Mouse (Mus musculus): ENCODE data around the gene Praf2. TPM values are rescaled to one million over a fixed set of nuclear protein-coding genes. Genes with fewer than 3 reads are reported as not detected.

Praf2 gene
- total RNA-seq, 2 experiments from 2014 or later = 100 to 109 TPM

- peak in 1 of 2 experiments; percentile 70 for DNase-seq (ENCODE audit: extremely low spot score in 1 of 2, low spot score in 1 of 2)
Observed at GRCm38 (mm10) chrX:7776329-7777082, 48.3 kb downstream of the Praf2 start.

DNA sequence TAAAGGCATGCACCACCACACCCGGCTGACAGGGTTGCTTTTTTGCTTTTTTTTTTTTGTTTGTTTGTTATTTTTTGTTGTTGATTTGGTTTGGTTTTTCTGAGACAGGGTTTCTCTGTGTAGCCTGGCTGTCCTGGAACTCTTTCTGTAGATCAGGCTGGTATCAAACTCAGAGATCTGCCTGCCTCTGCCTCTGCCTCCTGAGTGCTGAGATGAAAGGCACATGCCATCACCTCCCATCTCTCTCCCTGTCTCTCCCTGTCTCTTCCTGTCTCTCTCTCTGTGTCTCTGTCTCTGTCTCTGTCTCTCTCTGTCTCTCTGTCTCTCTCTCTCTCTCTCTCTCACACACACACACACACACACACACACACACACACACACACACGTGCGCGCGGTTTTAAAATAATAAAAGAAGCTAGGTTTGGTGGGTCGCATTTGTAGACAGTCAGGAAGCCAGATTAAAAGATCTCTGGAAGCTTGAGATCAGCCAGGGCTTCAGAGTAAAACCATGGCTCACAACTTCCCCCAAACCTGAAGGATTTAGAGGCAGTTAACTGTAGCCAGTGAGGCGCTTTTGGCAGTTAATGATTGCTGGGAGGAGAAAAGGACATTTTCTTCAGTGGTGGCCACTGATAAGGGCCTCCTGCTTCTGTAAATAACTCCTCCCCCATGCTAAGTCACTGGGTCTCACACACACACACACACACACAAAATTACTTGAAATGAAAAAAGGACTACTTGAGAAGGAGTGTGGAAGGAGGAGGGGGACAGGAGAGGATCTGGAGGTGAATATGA, 50.4 kb downstream of the Praf2 start:
- no peak for DNase-seq (ENCODE audit: extremely low spot score in 1 of 2, low spot score in 1 of 2)

- no peak for DNase-seq (ENCODE audit: extremely low spot score in 1 of 2, low spot score in 1 of 2)
Observed at GRCm38 (mm10) chrX:7779294-7779693, 51.1 kb downstream of the Praf2 start.

Other genes starting within 250 kb of the Praf2 start
- gene Foxp3, start 154.8 kb upstream of the Praf2 start, total RNA-seq (2021) = under 1 TPM in 1 of 2 experiments, not detected in 1; 0.21 TPM
- 10 to 100 TPM; 17.4 to 17.8 TPM for gene Ppp1r3f, start 154.2 kb upstream of the Praf2 start, total RNA-seq (2021)
- 10 to 100 TPM; 20.9 to 25.2 TPM for gene Ccdc22, start 122.9 kb upstream of the Praf2 start, total RNA-seq (2021)
- gene Cacna1f, start 121.4 kb upstream of the Praf2 start, total RNA-seq (2021) = not detected
- 1,000 to 10,000 TPM; 1,873 to 2,127 TPM for gene Syp, start 90.0 kb upstream of the Praf2 start, total RNA-seq (2021)
- gene Prickle3, start 71.2 kb upstream of the Praf2 start, total RNA-seq (2021) = under 1 TPM; 0.57 to 0.82 TPM
- 1 to 10 TPM; 5.0 to 6.2 TPM for gene Plp2, start 57.0 kb upstream of the Praf2 start, total RNA-seq (2021)
- gene Magix, start 47.2 kb upstream of the Praf2 start, total RNA-seq (2021) = under 1 TPM; 0.17 to 0.77 TPM
- 10 to 100 TPM; 35.7 to 36.5 TPM for gene Gpkow, start 31.3 kb upstream of the Praf2 start, total RNA-seq (2021)
- gene Wdr45, start 14.1 kb upstream of the Praf2 start, total RNA-seq (2021) = 10 to 100 TPM; 51.1 to 55.2 TPM
- gene Gm45208, start 6.2 kb upstream of the Praf2 start, total RNA-seq (2021) = not detected
- gene Ccdc120, start 22.5 kb downstream of the Praf2 start, total RNA-seq (2021) = 10 to 100 TPM; 17.0 to 20.9 TPM
- gene Tfe3, start 34.1 kb downstream of the Praf2 start, total RNA-seq (2021) = 10 to 100 TPM; 28.7 to 33.5 TPM
- 100 to 1,000 TPM in 1 of 2 experiments, 10 to 100 TPM in 1; 87.8 to 116 TPM for gene Gripap1, start 61.3 kb downstream of the Praf2 start, total RNA-seq (2021)
- gene Kcnd1, start 93.8 kb downstream of the Praf2 start, total RNA-seq (2021) = 1 to 10 TPM; 8.0 to 9.5 TPM
- 10 to 100 TPM; 75.8 to 85.3 TPM for gene Otud5, start 112.9 kb downstream of the Praf2 start, total RNA-seq (2021)
- gene Pim2, start 149.8 kb downstream of the Praf2 start, total RNA-seq (2021) = 10 to 100 TPM; 52.2 to 57.4 TPM
- 10 to 100 TPM; 44.7 to 45.9 TPM for gene Slc35a2, start 155.6 kb downstream of the Praf2 start, total RNA-seq (2021)
- gene Pqbp1, start 170.8 kb downstream of the Praf2 start, total RNA-seq (2021) = 10 to 100 TPM; 78.1 to 93.2 TPM
- 10 to 100 TPM; 25.5 to 27.9 TPM for gene Timm17b, start 170.9 kb downstream of the Praf2 start, total RNA-seq (2021)
- not detected for gene Gm10491, start 179.4 kb downstream of the Praf2 start, total RNA-seq (2021)
- gene Gm10490, start 181.1 kb downstream of the Praf2 start, total RNA-seq (2021) = not detected
- gene Pcsk1n, start 191.4 kb downstream of the Praf2 start, total RNA-seq (2021) = 100 to 1,000 TPM; 386 to 442 TPM
- gene Eras, start 200.2 kb downstream of the Praf2 start, total RNA-seq (2021) = not detected
- gene Hdac6, start 219.4 kb downstream of the Praf2 start, total RNA-seq (2021) = 10 to 100 TPM; 42.4 to 57.2 TPM
- not detected for gene Gata1, start 249.6 kb downstream of the Praf2 start, total RNA-seq (2021)

Measured in layer of hippocampus, postnatal 25 days (tissue).